Mouse (Mus musculus): ENCODE measurements around the gene Nfe2.

DNA sequence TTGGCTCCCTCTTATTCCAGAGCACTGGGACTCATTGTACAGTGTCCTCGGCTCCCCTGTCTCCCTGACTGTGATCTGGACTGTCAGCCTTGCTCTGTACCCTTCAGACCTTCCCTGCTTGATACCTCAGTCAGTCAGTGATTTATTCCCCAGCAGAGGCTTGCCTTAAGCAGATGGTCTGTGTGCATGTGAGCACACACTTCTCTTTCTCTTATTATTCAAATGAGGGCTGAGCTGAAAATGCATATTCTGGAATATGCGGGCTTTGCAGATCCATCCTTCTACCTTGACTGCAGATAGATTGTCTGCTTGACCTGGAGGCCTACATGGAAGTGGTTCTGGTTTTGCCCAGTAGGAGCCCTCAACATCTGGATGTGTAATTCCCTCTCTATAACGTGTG lies 39.8 kb upstream of the Nfe2 start:
- TF ChIP-seq CTCF (conservative IDR thresholded peaks at IDR 0.05; ENCODE audit: insufficient read depth, insufficient read length, low read depth, low read length) (no peak), POLR2A (IDR thresholded peaks at IDR 0.05; ENCODE audit: low read depth, low read length) (no peak)
